Mouse (Mus musculus): ENCODE measurements around the gene Prdm1. TPM values are rescaled to one million over a fixed set of nuclear protein-coding genes. Genes with fewer than 3 reads are reported as not detected.

The Prdm1 gene
- total RNA-seq (2014; rRNA removed) (0.28 and 0.47 TPM in 2 replicates), polyA plus RNA-seq (2012; rRNA removed) (0.05 and 0.18 TPM in 2 replicates)

DNA sequence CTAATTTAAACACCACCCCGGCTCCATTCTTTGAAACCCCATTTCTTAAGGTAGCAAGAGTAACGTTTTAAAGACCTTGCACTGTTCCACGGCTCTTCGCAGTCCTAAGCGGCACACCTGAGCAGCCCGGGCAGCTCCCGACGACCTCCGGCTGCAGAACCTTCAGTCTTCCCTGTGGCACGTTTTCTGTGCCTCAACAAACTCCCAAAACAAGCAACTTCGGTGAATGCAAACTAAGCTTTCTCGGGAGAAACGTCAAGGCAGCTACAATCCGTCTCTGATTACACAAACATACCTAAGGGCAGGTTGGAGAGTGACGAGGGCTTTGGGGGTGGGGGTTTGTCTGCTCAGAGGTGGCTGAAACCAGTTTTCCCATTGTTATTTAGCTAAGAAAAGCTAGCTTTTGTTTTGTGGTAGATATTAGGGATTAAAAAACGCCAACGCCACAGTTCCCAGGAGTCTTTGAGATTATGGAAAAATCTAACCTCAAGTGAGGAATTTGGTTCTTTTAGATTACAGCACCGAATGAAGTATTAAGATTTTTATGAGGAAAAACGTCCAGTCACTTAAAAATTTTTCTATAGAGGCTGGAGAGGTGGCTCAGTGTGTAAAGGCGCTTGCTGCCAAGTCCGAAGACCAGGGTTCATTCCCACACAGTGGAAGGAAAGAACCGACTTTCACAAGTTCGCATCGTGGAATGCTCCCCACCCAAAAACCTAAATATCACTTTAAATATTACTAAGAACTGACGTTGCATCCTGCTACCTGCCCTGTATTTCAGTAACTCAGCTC, at the start of gene Prdm1:
Gene Prdm1, minus strand, starts transcription at position 211 of the 792 bp plus-strand sequence.
- peaks cover 5% of the 10 kb centered on the region; the same call in 1 of the 2 replicates for H3K4me1 ChIP-seq (ENCODE audit: control insufficient read depth, insufficient read depth, low read length)
- peaks cover 7% of the 10 kb centered on the region; the same call in 1 of the 2 replicates for H3K27me3 ChIP-seq (ENCODE audit: control insufficient read depth, insufficient read depth, low read length)
- peak within 1 kb of the TSS; percentile 70 for H3K4me3 ChIP-seq (ENCODE audit: insufficient read depth, low read depth, low read length)
- 0 out of 2 replicates have a peak within 1 kb of the TSS, but pooled peaks have one; percentile 13 for H3K9ac ChIP-seq (ENCODE audit: low read depth, low read length)
- H3K79me2 ChIP-seq (ENCODE audit: control insufficient read depth, insufficient read depth, low read length) = no peaks in the 10 kb centered on the region
- TF ChIP-seq CTCF (IDR thresholded peaks at IDR 0.05; ENCODE audit: low read depth, low read length) (no peak), POLR2A (IDR thresholded peaks at IDR 0.05; ENCODE audit: extremely low read depth, insufficient read depth, low read length) (no peak)
- H3K27ac ChIP-seq (replicated peaks; ENCODE audit: insufficient read depth, low read depth, low read length) = no peak within 1 kb of the TSS
- no peak for DNase-seq (ENCODE audit: extremely low read depth, low read depth, low spot score)
- 10% methylated on average over 25 of the region's 25 CpGs for whole genome bisulfite sequencing
- H3K36me3 ChIP-seq (ENCODE audit: control insufficient read depth, insufficient read depth, low read length) = no peaks in the 10 kb centered on the region

DNA sequence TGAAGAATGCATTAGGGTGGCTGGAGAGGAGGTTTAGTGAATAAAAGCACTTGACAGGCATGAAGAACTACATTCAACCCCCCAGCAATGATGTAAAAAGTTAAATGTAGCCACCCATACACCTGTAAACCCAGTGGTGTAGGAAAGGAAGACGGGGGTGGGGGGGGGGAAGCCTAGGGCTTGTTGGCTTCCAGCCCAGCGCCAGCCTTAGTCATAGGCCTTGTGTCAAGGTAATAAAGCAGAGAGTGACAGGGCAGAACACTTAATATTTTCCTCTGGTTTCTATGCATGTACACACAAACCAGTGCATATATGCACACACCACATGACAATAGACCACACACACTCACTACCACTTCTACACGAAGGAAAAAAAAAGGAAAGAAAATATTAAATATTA, 37.7 kb upstream of the Prdm1 start:
- WGBS = 90% methylated on average over 3 of the region's 3 CpGs
- H3K36me3 ChIP-seq (ENCODE audit: control insufficient read depth, insufficient read depth, low read length) = no peaks in the 10 kb centered on the region
- H3K79me2 ChIP-seq (ENCODE audit: control insufficient read depth, insufficient read depth, low read length) = no peaks in the 10 kb centered on the region
- no peak overlapping the region for H3K4me3 ChIP-seq (ENCODE audit: insufficient read depth, low read depth, low read length)
- no peak for DNase-seq (ENCODE audit: extremely low read depth, low read depth, low spot score)
- H3K9ac ChIP-seq (ENCODE audit: low read depth, low read length) = no peak overlapping the region
- TF ChIP-seq POLR2A (IDR thresholded peaks at IDR 0.05; ENCODE audit: extremely low read depth, insufficient read depth, low read length) (no peak), CTCF (IDR thresholded peaks at IDR 0.05; ENCODE audit: low read depth, low read length) (no peak)
- H3K4me1 ChIP-seq (ENCODE audit: control insufficient read depth, insufficient read depth, low read length) = no peaks in the 10 kb centered on the region
- no peak overlapping the region for H3K27ac ChIP-seq (replicated peaks; ENCODE audit: insufficient read depth, low read depth, low read length)
- H3K27me3 ChIP-seq (ENCODE audit: control insufficient read depth, insufficient read depth, low read length) = no peaks in the 10 kb centered on the region

DNA sequence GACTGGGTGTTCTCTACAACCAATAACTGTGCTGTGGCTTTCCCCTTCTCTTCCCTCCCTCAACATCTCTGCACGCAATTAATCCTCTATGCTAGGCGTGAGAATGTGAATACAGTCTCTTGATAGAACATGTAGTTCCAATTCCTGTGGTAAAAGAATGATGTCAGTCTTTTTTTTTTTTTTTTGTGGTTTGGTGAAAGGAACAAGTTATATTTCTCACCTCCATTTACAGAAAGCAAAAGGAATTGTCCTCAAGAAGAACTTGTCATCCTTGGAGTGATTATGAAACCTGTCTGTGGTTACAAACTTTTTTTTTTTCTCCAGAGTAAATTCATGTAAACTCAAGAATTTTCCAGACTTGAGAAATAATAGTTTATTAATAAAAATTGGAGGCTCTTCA, 36.8 kb upstream of the Prdm1 start:
- no peak for DNase-seq (ENCODE audit: extremely low read depth, low read depth, low spot score)
- no peak overlapping the region for H3K27ac ChIP-seq (replicated peaks; ENCODE audit: insufficient read depth, low read depth, low read length)
- H3K4me3 ChIP-seq (ENCODE audit: insufficient read depth, low read depth, low read length) = no peak overlapping the region
- 91% methylated on average over 2 of the region's 2 CpGs for WGBS
- H3K4me1 ChIP-seq (ENCODE audit: control insufficient read depth, insufficient read depth, low read length) = no peaks in the 10 kb centered on the region
- no peaks in the 10 kb centered on the region for H3K27me3 ChIP-seq (ENCODE audit: control insufficient read depth, insufficient read depth, low read length)
- H3K36me3 ChIP-seq (ENCODE audit: control insufficient read depth, insufficient read depth, low read length) = no peaks in the 10 kb centered on the region
- H3K9ac ChIP-seq (ENCODE audit: low read depth, low read length) = no peak overlapping the region
- no peaks in the 10 kb centered on the region for H3K79me2 ChIP-seq (ENCODE audit: control insufficient read depth, insufficient read depth, low read length)
- TF ChIP-seq POLR2A (IDR thresholded peaks at IDR 0.05; ENCODE audit: extremely low read depth, insufficient read depth, low read length) = no peak
- no peak for TF ChIP-seq CTCF (IDR thresholded peaks at IDR 0.05; ENCODE audit: low read depth, low read length)

DNA sequence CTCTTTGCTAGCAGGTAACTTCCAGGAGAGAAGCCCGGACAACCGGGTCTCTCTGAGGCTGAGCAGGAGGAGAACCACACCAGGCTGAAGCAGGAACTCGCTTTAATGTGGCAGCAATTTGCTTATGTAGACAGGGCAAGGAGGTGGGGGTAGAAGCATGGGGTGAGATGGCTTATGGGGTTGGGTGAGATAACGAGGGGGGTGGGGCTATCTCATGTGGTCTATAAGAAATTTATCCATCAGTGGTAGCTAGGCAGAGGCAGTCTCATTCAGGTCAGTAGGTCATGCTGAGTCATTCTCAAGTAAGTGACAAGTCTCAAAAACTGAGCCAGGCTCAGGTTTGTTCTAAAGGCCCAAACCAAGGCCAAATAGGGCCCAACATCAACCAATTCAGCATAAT, 28.5 kb upstream of the Prdm1 start:
- Histone ChIP-seq H3K27ac (replicated peaks; ENCODE audit: insufficient read depth, low read depth, low read length) (no peak overlapping the region), H3K36me3 (ENCODE audit: control insufficient read depth, insufficient read depth, low read length) (no peaks in the 10 kb centered on the region), H3K4me1 (ENCODE audit: control insufficient read depth, insufficient read depth, low read length) (no peaks in the 10 kb centered on the region), H3K9ac (ENCODE audit: low read depth, low read length) (no peak overlapping the region), H3K79me2 (ENCODE audit: control insufficient read depth, insufficient read depth, low read length) (no peaks in the 10 kb centered on the region), H3K4me3 (ENCODE audit: insufficient read depth, low read depth, low read length) (no peak overlapping the region), H3K27me3 (ENCODE audit: control insufficient read depth, insufficient read depth, low read length) (no peaks in the 10 kb centered on the region)
- no peak for DNase-seq (ENCODE audit: extremely low read depth, low read depth, low spot score)
- 92% methylated on average over 4 of the region's 4 CpGs for WGBS
- TF ChIP-seq CTCF (IDR thresholded peaks at IDR 0.05; ENCODE audit: low read depth, low read length) (no peak), POLR2A (IDR thresholded peaks at IDR 0.05; ENCODE audit: extremely low read depth, insufficient read depth, low read length) (no peak)

DNA sequence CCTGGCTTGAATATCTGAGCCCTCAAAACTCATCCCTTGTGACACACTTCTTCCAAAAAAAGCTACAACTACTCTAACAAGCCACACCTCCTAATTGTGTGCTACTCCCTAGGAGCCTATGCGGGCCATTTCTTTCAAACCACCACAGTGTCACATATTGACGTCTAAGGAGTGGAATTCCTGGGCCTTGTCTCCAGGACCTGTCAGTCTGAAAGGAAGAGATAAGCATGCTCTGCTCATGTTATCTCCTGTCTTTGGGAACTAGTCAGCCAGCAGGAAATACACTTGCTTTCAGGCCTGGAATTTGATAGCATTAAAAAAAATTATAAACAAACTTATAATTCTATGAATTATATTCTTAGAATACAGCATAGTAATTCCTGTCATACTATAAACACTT, 27.0 kb upstream of the Prdm1 start:
- Histone ChIP-seq H3K4me1 (ENCODE audit: control insufficient read depth, insufficient read depth, low read length) (no peaks in the 10 kb centered on the region), H3K27ac (replicated peaks; ENCODE audit: insufficient read depth, low read depth, low read length) (no peak overlapping the region), H3K27me3 (ENCODE audit: control insufficient read depth, insufficient read depth, low read length) (no peaks in the 10 kb centered on the region), H3K4me3 (ENCODE audit: insufficient read depth, low read depth, low read length) (no peak overlapping the region), H3K79me2 (ENCODE audit: control insufficient read depth, insufficient read depth, low read length) (no peaks in the 10 kb centered on the region), H3K36me3 (ENCODE audit: control insufficient read depth, insufficient read depth, low read length) (no peaks in the 10 kb centered on the region), H3K9ac (ENCODE audit: low read depth, low read length) (no peak overlapping the region)
- DNase-seq (ENCODE audit: extremely low read depth, low read depth, low spot score) = no peak
- TF ChIP-seq POLR2A (IDR thresholded peaks at IDR 0.05; ENCODE audit: extremely low read depth, insufficient read depth, low read length) (no peak), CTCF (IDR thresholded peaks at IDR 0.05; ENCODE audit: low read depth, low read length) (no peak)
- 60% methylated on average over 2 of the region's 2 CpGs for WGBS

DNA sequence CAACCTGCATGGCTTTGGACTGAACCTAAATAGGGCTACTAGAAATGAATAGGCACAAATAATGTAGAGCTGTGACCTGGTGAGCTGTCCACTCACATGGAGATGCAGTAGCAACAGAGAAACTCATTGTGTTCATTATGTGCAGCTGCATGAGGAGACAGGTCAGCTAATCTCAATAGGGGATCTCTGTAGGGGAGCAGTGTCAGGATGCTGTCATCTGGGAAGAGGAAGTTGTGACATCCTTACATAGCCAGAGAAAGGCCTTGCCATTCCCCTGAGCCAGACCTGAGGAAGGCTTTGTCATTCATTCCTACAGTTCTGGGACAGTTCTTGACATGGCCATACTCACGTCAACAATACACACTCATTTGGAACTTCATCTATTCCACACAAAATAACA, 25.3 kb upstream of the Prdm1 start:
- H3K4me1 ChIP-seq (ENCODE audit: control insufficient read depth, insufficient read depth, low read length) = no peaks in the 10 kb centered on the region
- H3K79me2 ChIP-seq (ENCODE audit: control insufficient read depth, insufficient read depth, low read length) = no peaks in the 10 kb centered on the region
- H3K27ac ChIP-seq (replicated peaks; ENCODE audit: insufficient read depth, low read depth, low read length) = no peak overlapping the region
- TF ChIP-seq CTCF (IDR thresholded peaks at IDR 0.05; ENCODE audit: low read depth, low read length) = no peak
- TF ChIP-seq POLR2A (IDR thresholded peaks at IDR 0.05; ENCODE audit: extremely low read depth, insufficient read depth, low read length) = no peak
- DNase-seq (ENCODE audit: extremely low read depth, low read depth, low spot score) = no peak
- no peaks in the 10 kb centered on the region for H3K27me3 ChIP-seq (ENCODE audit: control insufficient read depth, insufficient read depth, low read length)
- no peaks in the 10 kb centered on the region for H3K36me3 ChIP-seq (ENCODE audit: control insufficient read depth, insufficient read depth, low read length)
- no peak overlapping the region for H3K9ac ChIP-seq (ENCODE audit: low read depth, low read length)
- H3K4me3 ChIP-seq (ENCODE audit: insufficient read depth, low read depth, low read length) = no peak overlapping the region
- WGBS = 97% methylated on average over 1 of the region's 1 CpGs

Data from liver, adult 2 months (tissue).